Mouse (Mus musculus): Measurements from ENCODE around the gene Cntf. TPM values are rescaled to one million over a fixed set of nuclear protein-coding genes. Genes with fewer than 3 reads are reported as not detected.

Cntf gene
- polyA plus RNA-seq, 1 experiment from 2014 or later, result 1.3 TPM

DNA sequence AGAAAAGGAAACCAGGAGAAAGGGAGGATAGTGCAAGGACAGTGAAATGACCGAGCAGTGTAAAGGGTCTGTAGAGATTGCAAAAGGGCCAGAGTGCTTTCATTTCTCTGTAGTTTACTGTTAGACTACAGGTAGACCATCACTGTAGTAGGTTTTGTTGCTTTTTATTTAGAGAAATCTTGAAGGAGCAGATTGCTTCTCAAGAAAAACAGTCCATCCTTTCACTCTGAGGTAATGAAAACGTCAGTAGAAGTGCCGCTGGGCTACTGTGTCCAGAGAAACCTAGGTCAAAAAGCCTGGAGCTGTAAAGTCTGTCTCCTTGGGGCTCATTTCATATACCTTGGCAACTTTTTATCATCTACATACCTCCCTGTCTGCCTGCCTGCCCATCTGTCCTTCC lies 33.6 kb upstream of the Cntf start:
- Histone ChIP-seq H3K36me3 (ENCODE audit: control insufficient read depth, insufficient read depth, low read length) (no peaks in the 10 kb centered on the region), H3K4me2 (ENCODE audit: low read length) (no peak overlapping the region), H3K4me1 (ENCODE audit: control insufficient read depth, insufficient read depth, low read depth, low read length) (no peaks in the 10 kb centered on the region), H3K27me3 (replicated peaks; ENCODE audit: control insufficient read depth, insufficient read depth, low read length) (no peaks in the 10 kb centered on the region), H3K4me3 (ENCODE audit: low read length) (no peak overlapping the region), H3K9me3 (ENCODE audit: control insufficient read depth, low read length) (no peaks in the 10 kb centered on the region), H3K9ac (ENCODE audit: low read depth, low read length) (no peak overlapping the region), H3K27ac (ENCODE audit: low read depth, low read length) (no peak overlapping the region)
- no peak for ATAC-seq
- WGBS, result 86% methylated on average over 3 of the region's 3 CpGs

GRCm38 (mm10) chr19:12798404-12798803 lies 33.0 kb upstream of the Cntf start:
- Histone ChIP-seq H3K27me3 (replicated peaks; ENCODE audit: control insufficient read depth, insufficient read depth, low read length) (no peaks in the 10 kb centered on the region), H3K36me3 (ENCODE audit: control insufficient read depth, insufficient read depth, low read length) (no peaks in the 10 kb centered on the region), H3K4me2 (ENCODE audit: low read length) (no peak overlapping the region), H3K9ac (ENCODE audit: low read depth, low read length) (no peak overlapping the region), H3K4me3 (ENCODE audit: low read length) (no peak overlapping the region), H3K27ac (ENCODE audit: low read depth, low read length) (no peak overlapping the region), H3K9me3 (ENCODE audit: control insufficient read depth, low read length) (no peaks in the 10 kb centered on the region), H3K4me1 (ENCODE audit: control insufficient read depth, insufficient read depth, low read depth, low read length) (peaks cover 2% of the 10 kb centered on the region; the same call in 1 of the 2 replicates)
- no peak for ATAC-seq
- 79% methylated on average over 4 of the region's 4 CpGs for WGBS

DNA sequence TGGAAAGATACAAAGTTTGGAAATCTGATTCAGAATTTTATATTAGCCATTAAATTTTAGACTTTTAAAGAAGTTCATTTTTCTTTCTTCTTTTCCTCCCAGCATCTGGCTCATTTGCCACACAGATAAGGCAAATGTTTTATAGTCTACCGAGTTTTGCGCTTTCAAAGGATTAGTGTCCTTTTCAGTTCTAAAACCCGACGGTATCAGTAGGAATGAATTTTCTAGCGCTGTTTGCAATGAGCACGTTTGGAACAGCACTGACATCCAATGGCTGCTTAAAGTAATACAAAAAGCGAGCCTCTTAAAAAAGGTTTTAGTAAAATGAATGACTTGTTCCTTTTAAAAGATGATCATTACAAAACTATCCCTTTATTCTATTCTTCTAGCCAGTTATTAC lies 31.6 kb upstream of the Cntf start:
- H3K4me2 ChIP-seq (ENCODE audit: low read length), result peak overlapping the region; percentile 70
- peak overlapping the region; percentile 95 for H3K4me3 ChIP-seq (ENCODE audit: low read length)
- H3K27ac ChIP-seq (ENCODE audit: low read depth, low read length), result peak overlapping the region; percentile 88; the same call in 1 of the 2 replicates
- H3K9ac ChIP-seq (ENCODE audit: low read depth, low read length), result no peak overlapping the region
- under 1% methylated on average over 7 of the region's 7 CpGs for WGBS
- ATAC-seq, result no peak
- peaks cover 4% of the 10 kb centered on the region for H3K4me1 ChIP-seq (ENCODE audit: control insufficient read depth, insufficient read depth, low read depth, low read length)
- H3K9me3 ChIP-seq (ENCODE audit: control insufficient read depth, low read length), result no peaks in the 10 kb centered on the region
- H3K27me3 ChIP-seq (replicated peaks; ENCODE audit: control insufficient read depth, insufficient read depth, low read length), result no peaks in the 10 kb centered on the region
- H3K36me3 ChIP-seq (ENCODE audit: control insufficient read depth, insufficient read depth, low read length), result no peaks in the 10 kb centered on the region

DNA sequence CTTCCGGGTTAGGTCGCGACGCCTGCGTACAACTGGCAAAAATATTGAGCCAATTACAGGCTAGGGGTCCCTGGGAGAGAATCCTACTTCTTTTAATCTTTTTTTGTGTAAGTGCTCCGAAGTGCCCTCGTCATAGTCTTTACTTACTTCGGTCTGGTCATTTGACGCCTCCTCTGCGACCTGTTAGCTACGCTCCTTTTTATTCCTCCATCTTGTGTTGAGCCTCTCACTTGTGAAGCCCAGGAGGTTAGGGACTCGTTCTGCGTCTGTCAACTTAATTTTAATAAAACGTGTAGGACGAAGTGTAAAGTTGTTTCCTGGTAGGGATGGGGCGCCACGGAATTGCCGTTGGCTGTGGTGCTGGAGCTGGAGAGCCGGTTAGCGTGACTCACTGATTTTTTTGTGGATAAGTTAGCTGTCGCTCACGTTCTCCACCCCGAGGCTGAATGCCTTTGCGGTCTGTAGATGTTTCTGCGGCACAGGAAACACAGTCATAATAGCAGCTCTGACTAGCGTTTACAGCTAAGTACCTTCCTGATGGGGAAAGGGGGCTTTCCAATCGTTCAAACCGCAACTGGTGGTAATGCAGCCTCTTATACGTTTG lies 31.0 kb upstream of the Cntf start:
- no peak; the same call in 1 of the 2 replicates for ATAC-seq

DNA sequence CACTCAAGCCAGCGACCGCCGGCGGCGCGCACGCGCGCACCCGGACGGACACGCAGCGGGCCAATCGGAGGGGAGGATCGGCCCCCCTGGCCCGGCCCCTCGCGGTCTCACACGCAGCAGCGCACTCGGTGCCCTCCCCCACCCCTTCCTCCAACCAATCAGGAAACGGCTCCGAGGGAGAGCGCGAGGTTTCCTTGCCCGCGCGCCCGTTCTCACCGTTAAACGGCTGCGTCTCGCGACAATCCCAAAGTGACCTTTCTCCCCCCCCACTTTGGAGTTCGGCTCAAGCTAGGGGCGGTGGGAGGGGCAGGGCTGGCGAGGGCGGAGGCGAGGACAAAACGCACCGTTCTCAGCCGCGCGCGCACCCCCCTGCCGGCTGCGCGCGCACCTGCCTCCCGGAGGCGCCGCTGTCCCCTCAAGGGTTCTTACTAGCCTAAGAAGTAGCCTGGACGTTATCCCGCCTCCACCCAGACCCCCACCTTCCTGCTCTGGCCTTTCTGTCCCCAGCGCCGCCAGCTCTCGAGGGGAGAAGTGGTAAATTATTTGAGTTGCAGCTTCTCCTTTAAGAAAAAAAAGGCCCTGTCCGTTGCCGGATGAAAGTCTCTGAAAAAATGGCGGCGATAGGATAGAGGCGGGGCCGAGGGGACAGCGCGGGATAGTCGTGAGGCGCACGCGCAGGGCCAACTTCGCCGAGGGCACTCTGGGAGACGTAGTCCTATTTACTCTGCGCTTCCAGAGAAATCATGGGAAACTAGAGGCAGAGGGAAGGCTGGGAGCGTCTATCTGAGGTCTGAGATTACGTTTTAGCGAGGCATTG lies 30.3 kb upstream of the Cntf start, which contains the start of the genes Zfp91 and Lpxn:
Gene Zfp91 (minus strand): TSS at position 616 of the 817 bp plus-strand sequence.
Gene Lpxn (plus strand): TSS at position 683 of the 817 bp plus-strand sequence.
- Histone ChIP-seq H3K27me3 (replicated peaks; ENCODE audit: control insufficient read depth, insufficient read depth, low read length) (no peaks in the 10 kb centered on the region), H3K4me3 (ENCODE audit: low read length) (peak within 1 kb of the TSS; percentile 95), H3K9me3 (ENCODE audit: control insufficient read depth, low read length) (no peaks in the 10 kb centered on the region), H3K9ac (ENCODE audit: low read depth, low read length) (peak within 1 kb of the TSS; percentile 98), H3K27ac (ENCODE audit: low read depth, low read length) (peak within 1 kb of the TSS; percentile 97), H3K36me3 (ENCODE audit: control insufficient read depth, insufficient read depth, low read length) (no peaks in the 10 kb centered on the region), H3K4me2 (ENCODE audit: low read length) (peak within 1 kb of the TSS; percentile 70), H3K4me1 (ENCODE audit: control insufficient read depth, insufficient read depth, low read depth, low read length) (peaks cover 7% of the 10 kb centered on the region)
- under 1% methylated on average over 42 of the region's 76 CpGs for WGBS
- ATAC-seq, result peak; percentile 97

More for the DNA sequence above, 31.0 kb upstream of the Cntf start:
- Histone ChIP-seq H3K4me3 (ENCODE audit: low read length) (peak overlapping the region; percentile 95), H3K4me2 (ENCODE audit: low read length) (peak overlapping the region; percentile 70), H3K9me3 (ENCODE audit: control insufficient read depth, low read length) (no peaks in the 10 kb centered on the region), H3K27me3 (replicated peaks; ENCODE audit: control insufficient read depth, insufficient read depth, low read length) (no peaks in the 10 kb centered on the region), H3K4me1 (ENCODE audit: control insufficient read depth, insufficient read depth, low read depth, low read length) (peaks cover 7% of the 10 kb centered on the region), H3K9ac (ENCODE audit: low read depth, low read length) (peak overlapping the region; percentile 65), H3K36me3 (ENCODE audit: control insufficient read depth, insufficient read depth, low read length) (no peaks in the 10 kb centered on the region), H3K27ac (ENCODE audit: low read depth, low read length) (peak overlapping the region; percentile 88)
- WGBS, result 0% methylated on average over 29 of the region's 29 CpGs

- 0% methylated on average over 25 of the region's 63 CpGs for WGBS
- Histone ChIP-seq H3K4me2 (ENCODE audit: low read length) (peak overlapping the region; percentile 54), H3K36me3 (ENCODE audit: control insufficient read depth, insufficient read depth, low read length) (no peaks in the 10 kb centered on the region), H3K27ac (ENCODE audit: low read depth, low read length) (peak overlapping the region; percentile 97), H3K9me3 (ENCODE audit: control insufficient read depth, low read length) (no peaks in the 10 kb centered on the region), H3K4me3 (ENCODE audit: low read length) (peak overlapping the region; percentile 95), H3K27me3 (replicated peaks; ENCODE audit: control insufficient read depth, insufficient read depth, low read length) (no peaks in the 10 kb centered on the region), H3K9ac (ENCODE audit: low read depth, low read length) (peak overlapping the region; percentile 98), H3K4me1 (ENCODE audit: control insufficient read depth, insufficient read depth, low read depth, low read length) (peaks cover 7% of the 10 kb centered on the region)
- peak; percentile 46 for ATAC-seq
Measured at GRCm38 (mm10) chr19:12795110-12795509, 29.7 kb upstream of the Cntf start.

DNA sequence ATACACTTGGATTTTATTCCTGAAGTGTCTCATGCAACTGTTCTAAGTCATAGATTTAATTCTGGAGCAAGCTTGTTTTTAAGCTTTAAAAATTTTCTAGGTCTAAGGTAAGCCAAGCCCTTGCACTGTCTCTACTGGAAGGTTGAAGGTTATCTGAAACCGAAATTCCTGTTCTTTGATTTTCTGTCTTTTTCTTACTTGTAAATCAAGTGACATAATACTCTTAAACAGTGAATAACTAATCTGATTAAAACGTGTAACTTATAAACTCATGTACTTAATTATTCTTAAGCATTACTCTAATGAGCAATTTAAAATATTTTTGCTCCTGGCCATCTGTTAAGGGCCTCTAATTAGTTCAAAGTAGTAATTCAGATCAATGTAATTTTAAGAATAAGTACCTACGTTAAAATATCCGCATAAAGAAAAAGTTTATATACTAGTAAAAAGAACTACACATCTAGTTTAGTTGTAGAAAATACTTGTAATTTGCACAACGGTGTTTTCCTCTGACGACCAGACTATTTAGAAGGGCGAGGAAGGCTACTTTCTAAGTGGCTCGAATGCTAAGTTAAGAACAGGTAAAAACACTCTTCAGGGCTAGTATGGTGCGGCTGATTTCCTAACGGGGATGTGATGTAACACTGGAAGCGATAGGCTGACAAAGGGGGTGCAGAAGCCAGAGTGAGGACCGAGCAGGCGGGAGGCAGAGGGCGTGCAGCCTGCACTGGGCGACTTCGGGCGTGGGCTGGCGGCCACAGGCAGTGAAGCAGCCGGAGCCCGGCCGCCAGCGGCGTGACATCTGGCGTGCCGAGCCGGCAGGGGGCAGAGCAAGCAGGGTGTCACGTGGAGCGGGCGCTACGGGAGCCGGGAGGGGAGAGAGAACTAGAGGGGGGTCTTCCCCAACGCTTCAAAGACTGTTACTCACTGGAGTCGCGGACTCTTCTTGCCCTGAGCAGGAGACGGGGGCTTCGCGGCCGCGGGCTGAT lies 28.9 kb upstream of the Cntf start:
- no peaks in the 10 kb centered on the region for H3K9me3 ChIP-seq (ENCODE audit: control insufficient read depth, low read length)
- peaks cover 7% of the 10 kb centered on the region for H3K4me1 ChIP-seq (ENCODE audit: control insufficient read depth, insufficient read depth, low read depth, low read length)
- peak overlapping the region; percentile 97 for H3K27ac ChIP-seq (ENCODE audit: low read depth, low read length)
- no peaks in the 10 kb centered on the region for H3K36me3 ChIP-seq (ENCODE audit: control insufficient read depth, insufficient read depth, low read length)
- peak overlapping the region; percentile 54 for H3K4me2 ChIP-seq (ENCODE audit: low read length)
- H3K27me3 ChIP-seq (replicated peaks; ENCODE audit: control insufficient read depth, insufficient read depth, low read length), result no peaks in the 10 kb centered on the region
- peak overlapping the region; percentile 95 for H3K4me3 ChIP-seq (ENCODE audit: low read length)
- peak overlapping the region; percentile 98 for H3K9ac ChIP-seq (ENCODE audit: low read depth, low read length)
- ATAC-seq, result peak; percentile 63
- under 1% methylated on average over 34 of the region's 39 CpGs for WGBS

- peaks cover 7% of the 10 kb centered on the region for H3K4me1 ChIP-seq (ENCODE audit: control insufficient read depth, insufficient read depth, low read depth, low read length)
- H3K36me3 ChIP-seq (ENCODE audit: control insufficient read depth, insufficient read depth, low read length), result no peaks in the 10 kb centered on the region
- H3K4me2 ChIP-seq (ENCODE audit: low read length), result no peak overlapping the region
- ATAC-seq, result no peak
- H3K27ac ChIP-seq (ENCODE audit: low read depth, low read length), result no peak overlapping the region
- H3K9me3 ChIP-seq (ENCODE audit: control insufficient read depth, low read length), result no peaks in the 10 kb centered on the region
- no peak overlapping the region for H3K4me3 ChIP-seq (ENCODE audit: low read length)
- no peak overlapping the region for H3K9ac ChIP-seq (ENCODE audit: low read depth, low read length)
- no peaks in the 10 kb centered on the region for H3K27me3 ChIP-seq (replicated peaks; ENCODE audit: control insufficient read depth, insufficient read depth, low read length)
Measured at GRCm38 (mm10) chr19:12792374-12792773, 26.9 kb upstream of the Cntf start.

All from hindbrain, embryonic 16.5 days (tissue).